Mouse (Mus musculus) forebrain, postnatal 0 days (tissue): ENCODE data around the gene Wdr95. TPM values are rescaled to one million over a fixed set of nuclear protein-coding genes. Genes with fewer than 3 reads are reported as not detected.

Source experiments
- ATAC-seq: fragments of 200-750 bp; cut with Nextera tagmentation; 2 replicates; pipeline ENCODE4 v1.8.0; 2017; ENCODE audit warnings: mild to moderate bottlenecking, moderate library complexity
- DNase-seq: peaks from one replicate; pipeline ENCODE4 v3.0.0-alpha.2; 2015
- H3K27ac ChIP-seq: fragments of 300-500 bp; sonication (generic); 2 replicates; pipeline ENCODE4 v1.5.1; 2014; ENCODE audit warnings: low read depth, mild to moderate bottlenecking, antibody characterized with exemption, low read length, moderate library complexity, mixed read lengths
- H3K27me3 ChIP-seq: fragments of 300-500 bp; sonication (generic); 2 replicates; pipeline ENCODE4 v1.6.1; 2014; ENCODE audit warnings: mild to moderate bottlenecking, low read length, mixed read lengths; ENCODE audit not compliant: insufficient read depth
- H3K36me3 ChIP-seq: fragments of 300-500 bp; sonication (generic); 2 replicates; pipeline ENCODE4 v1.6.1; 2014; ENCODE audit warnings: mild to moderate bottlenecking, moderate library complexity; ENCODE audit not compliant: insufficient read depth
- H3K4me1 ChIP-seq: fragments of 300-500 bp; sonication (generic); 2 replicates; pipeline ENCODE4 v1.6.1; 2014; ENCODE audit warnings: antibody characterized with exemption; ENCODE audit not compliant: insufficient read depth
- H3K4me2 ChIP-seq: fragments of 300-500 bp; sonication (generic); 2 replicates; pipeline ENCODE4 v1.6.1; 2014; ENCODE audit warnings: low read depth, mild to moderate bottlenecking, moderate library complexity
- H3K4me3 ChIP-seq: fragments of 300-500 bp; sonication (generic); 2 replicates; pipeline ENCODE4 v1.5.1; 2014; ENCODE audit warnings: low read depth, low read length, mixed read lengths
- H3K9ac ChIP-seq: fragments of 300-500 bp; sonication (generic); 2 replicates; pipeline ENCODE4 v1.6.1; 2014; ENCODE audit warnings: mild to moderate bottlenecking
- H3K9me3 ChIP-seq: fragments of 300-500 bp; sonication (generic); 2 replicates; pipeline ENCODE4 v1.6.1; 2016; ENCODE audit warnings: low read length
- CTCF ChIP-seq: sonication (generic); IDR thresholded peaks from 2 replicates; pipeline ENCODE4 v1.5.1; 2016; ENCODE audit warnings: antibody characterized with exemption, control low read depth, low read depth
- WGBS: fragments of 180-500 bp; shearing (Covaris S2); extraction: QIAGEN DNeasy Blood & Tissue Kit; methylation state at CpG from one replicate; pipeline ENCODE4 v1.1.7; 2014; 5-methylcytosine and 5-hydroxymethylcytosine counted together
- polyA plus RNA-seq: library from polyadenylated mRNA; unstranded; fragments of >200 nt; fragmentation: Nextera tagmentation; extraction: Ambion mirVana; gene quantifications from 2 replicates; pipeline ENCODE4 v1.2.1, GENCODE M21; 2015
- total RNA-seq: library from RNA; depleted of rRNA; stranded (reverse); fragments of >200 nt; gene quantifications from 2 replicates; pipeline ENCODE4 v1.2.3, GENCODE M21; 2014

Gene Wdr95
- total and polyA plus RNA-seq, 2 experiments from 2014 or later, result 0.38 to 0.84 TPM

GRCm38 (mm10) chr5:149588814-149589534, 60.5 kb downstream of the Wdr95 start:
- DNase-seq (no peak), ATAC-seq (no peak)
- Histone ChIP-seq H3K4me1 (no peaks in the 10 kb centered on the region), H3K27ac (no peak overlapping the region), H3K27me3 (no peaks in the 10 kb centered on the region), H3K9ac (no peak overlapping the region), H3K4me2 (no peak overlapping the region), H3K36me3 (no peaks in the 10 kb centered on the region), H3K4me3 (no peak overlapping the region), H3K9me3 (no peaks in the 10 kb centered on the region)
- no peak for TF ChIP-seq CTCF
- WGBS, result 59% methylated on average over 7 of the region's 7 CpGs

- Histone ChIP-seq H3K36me3 (no peaks in the 10 kb centered on the region), H3K4me3 (no peak overlapping the region), H3K27me3 (no peaks in the 10 kb centered on the region), H3K4me2 (no peak overlapping the region), H3K4me1 (no peaks in the 10 kb centered on the region), H3K9me3 (no peaks in the 10 kb centered on the region), H3K27ac (no peak overlapping the region), H3K9ac (no peak overlapping the region)
- no peak for DNase-seq
- ATAC-seq, result no peak
- no peak for TF ChIP-seq CTCF
- 84% methylated on average over 3 of the region's 3 CpGs for WGBS
These were observed 61.5 kb downstream of the Wdr95 start for GRCm38 (mm10) chr5:149589932-149590331.

- 83% methylated on average over 3 of the region's 3 CpGs for WGBS
- DNase-seq (no peak), ATAC-seq (no peak)
- H3K27me3 ChIP-seq, result no peaks in the 10 kb centered on the region
- TF ChIP-seq CTCF, result no peak
- H3K4me3 ChIP-seq, result no peak overlapping the region
- no peaks in the 10 kb centered on the region for H3K9me3 ChIP-seq
- H3K9ac ChIP-seq, result no peak overlapping the region
- H3K36me3 ChIP-seq, result no peaks in the 10 kb centered on the region
- no peak overlapping the region for H3K27ac ChIP-seq
- no peaks in the 10 kb centered on the region for H3K4me1 ChIP-seq
- no peak overlapping the region for H3K4me2 ChIP-seq
These were observed 65.7 kb downstream of the Wdr95 start for GRCm38 (mm10) chr5:149594215-149594614.

GRCm38 (mm10) chr5:149597351-149597750, 68.9 kb downstream of the Wdr95 start:
- no peak for TF ChIP-seq CTCF
- H3K27ac ChIP-seq, result no peak overlapping the region
- H3K36me3 ChIP-seq, result no peaks in the 10 kb centered on the region
- H3K9me3 ChIP-seq, result no peaks in the 10 kb centered on the region
- H3K9ac ChIP-seq, result no peak overlapping the region
- H3K4me2 ChIP-seq, result no peak overlapping the region
- 50% methylated on average over 18 of the region's 18 CpGs for WGBS
- no peak for ATAC-seq
- no peaks in the 10 kb centered on the region for H3K27me3 ChIP-seq
- no peak overlapping the region for H3K4me3 ChIP-seq
- no peaks in the 10 kb centered on the region for H3K4me1 ChIP-seq
- DNase-seq, result no peak

GRCm38 (mm10) chr5:149601996-149602395, 73.5 kb downstream of the Wdr95 start:
- DNase-seq (peak; percentile 43), ATAC-seq (no peak; the same call in 1 of the 2 replicates)
- Histone ChIP-seq H3K9ac (no peak overlapping the region), H3K4me3 (no peak overlapping the region), H3K36me3 (no peaks in the 10 kb centered on the region), H3K27ac (no peak overlapping the region), H3K4me2 (no peak overlapping the region), H3K9me3 (no peaks in the 10 kb centered on the region), H3K4me1 (no peaks in the 10 kb centered on the region), H3K27me3 (no peaks in the 10 kb centered on the region)
- 82% methylated on average over 3 of the region's 3 CpGs for WGBS
- no peak for TF ChIP-seq CTCF

- Histone ChIP-seq H3K4me3 (no peak overlapping the region), H3K9ac (no peak overlapping the region), H3K4me1 (no peaks in the 10 kb centered on the region), H3K27me3 (no peaks in the 10 kb centered on the region), H3K9me3 (no peaks in the 10 kb centered on the region), H3K36me3 (no peaks in the 10 kb centered on the region), H3K27ac (no peak overlapping the region), H3K4me2 (no peak overlapping the region)
- no peak for TF ChIP-seq CTCF
- WGBS, result 73% methylated on average over 3 of the region's 3 CpGs
- ATAC-seq (no peak), DNase-seq (no peak)
These were observed 74.8 kb downstream of the Wdr95 start for GRCm38 (mm10) chr5:149603241-149603640.

GRCm38 (mm10) chr5:149607083-149607720, 78.7 kb downstream of the Wdr95 start:
- Histone ChIP-seq H3K4me3 (no peak overlapping the region), H3K27me3 (no peaks in the 10 kb centered on the region), H3K36me3 (no peaks in the 10 kb centered on the region), H3K9ac (no peak overlapping the region), H3K4me2 (no peak overlapping the region), H3K9me3 (no peaks in the 10 kb centered on the region), H3K4me1 (no peaks in the 10 kb centered on the region), H3K27ac (no peak overlapping the region)
- ATAC-seq (no peak), DNase-seq (no peak)
- no peak for TF ChIP-seq CTCF
- WGBS, result 83% methylated on average over 8 of the region's 8 CpGs
